Mouse (Mus musculus): Measurements from ENCODE around the gene Ptp4a2. TPM values are rescaled to one million over a fixed set of nuclear protein-coding genes. Genes with fewer than 3 reads are reported as not detected.
"Not testable (repeated sequence)": the region's sequence is repeated elsewhere in the genome, so short reads cannot be mapped to it uniquely, and the experiment has no call there.

The Ptp4a2 gene
- 100 to 1,000 TPM; 196 to 239 (median 228) TPM for total RNA-seq (2022)

GRCm38 (mm10) chr4:129810798-129811604 is at the start of gene Ptp4a2:
Gene Ptp4a2 (plus strand): TSS chr4:129811219.
- DNase-seq (ENCODE audit: low spot score) = peak; percentile 55

DNA sequence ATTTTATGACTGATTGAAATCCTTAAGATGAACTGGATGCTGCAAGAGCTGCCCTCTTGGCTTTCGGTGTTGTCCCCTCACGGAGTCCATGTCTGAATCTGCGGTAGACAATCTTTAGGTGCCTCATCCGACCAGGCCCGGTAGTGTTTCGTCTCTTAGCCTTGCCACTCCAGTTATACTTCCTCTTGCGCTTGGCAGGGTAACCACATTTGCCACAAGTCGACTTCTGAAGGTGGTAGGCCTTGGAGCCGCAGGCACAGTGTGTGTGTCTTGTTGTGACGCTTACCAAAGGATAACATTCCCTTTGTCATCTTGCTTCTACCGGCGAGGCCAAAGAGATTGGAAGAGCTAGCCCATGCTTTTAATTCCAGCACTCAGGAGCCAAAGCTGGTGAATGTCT is 49.4 kb upstream of the Ptp4a2 start:
- DNase-seq (ENCODE audit: low spot score) = no peak

- not testable (repeated sequence) for DNase-seq (ENCODE audit: low spot score)
Observed at GRCm38 (mm10) chr4:129762496-129762895, 48.5 kb upstream of the Ptp4a2 start.

DNA sequence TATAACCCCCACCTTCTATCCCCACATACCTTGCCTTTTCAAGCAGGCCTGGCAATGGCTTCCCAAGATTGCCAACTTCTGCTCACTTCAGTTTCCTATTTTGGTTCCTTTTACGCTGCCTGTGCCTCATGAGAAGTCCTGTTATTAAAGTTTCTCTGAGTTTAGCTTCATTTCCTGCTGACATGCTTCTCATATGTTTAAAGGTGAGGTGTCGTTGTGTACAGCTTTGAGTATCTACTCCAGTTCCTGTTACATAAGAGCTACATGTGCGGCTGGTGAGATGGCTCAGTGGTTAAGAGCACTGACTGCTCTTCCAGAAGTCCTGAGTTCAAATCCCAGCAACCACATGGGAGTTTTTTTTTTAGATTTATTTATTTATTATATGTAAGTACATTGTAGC is 45.7 kb upstream of the Ptp4a2 start:
- no peak for DNase-seq (ENCODE audit: low spot score)

DNA sequence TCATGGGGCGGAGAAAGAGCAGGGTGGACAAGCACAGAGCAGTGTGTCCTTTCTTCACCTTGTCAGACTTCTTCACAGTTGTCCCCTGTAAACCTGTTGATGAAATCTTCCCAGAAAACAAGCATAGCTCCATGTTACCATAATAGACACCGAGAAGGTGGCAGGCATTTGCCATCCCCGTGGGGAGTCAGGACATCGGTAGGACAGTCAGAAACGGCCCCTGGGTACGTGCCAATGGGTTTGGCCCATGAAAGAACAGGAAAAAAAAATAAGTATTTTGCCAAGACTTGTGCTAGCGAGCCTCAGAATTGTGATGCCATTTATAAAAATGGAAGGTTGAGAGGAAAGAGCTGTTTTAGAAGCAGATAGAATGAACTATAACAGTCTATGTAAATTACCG is 43.2 kb upstream of the Ptp4a2 start:
- no peak for DNase-seq (ENCODE audit: low spot score)

- not testable (repeated sequence) for DNase-seq (ENCODE audit: low spot score)
Observed at GRCm38 (mm10) chr4:129768742-129769141, 42.3 kb upstream of the Ptp4a2 start.

DNA sequence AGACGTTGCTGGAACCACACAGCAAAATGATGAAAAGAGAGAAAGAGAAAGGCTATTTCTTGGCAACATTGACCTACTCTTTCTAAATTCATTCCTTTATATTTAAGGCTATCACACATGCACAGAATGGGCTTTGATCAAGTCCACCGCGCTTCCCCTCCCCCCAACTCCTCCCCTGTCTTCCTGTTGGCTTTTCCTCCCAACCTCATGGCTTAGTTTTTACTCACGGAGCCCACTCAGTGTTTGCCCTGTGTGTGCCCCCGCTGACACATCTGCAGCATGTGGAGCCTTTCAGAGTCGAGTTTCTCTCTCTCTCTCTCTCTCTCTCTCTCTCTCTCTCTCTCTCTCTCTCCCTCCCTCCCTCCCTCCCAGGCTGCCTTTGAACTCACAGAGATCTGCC is 40.4 kb upstream of the Ptp4a2 start:
- DNase-seq (ENCODE audit: low spot score) = no peak

DNA sequence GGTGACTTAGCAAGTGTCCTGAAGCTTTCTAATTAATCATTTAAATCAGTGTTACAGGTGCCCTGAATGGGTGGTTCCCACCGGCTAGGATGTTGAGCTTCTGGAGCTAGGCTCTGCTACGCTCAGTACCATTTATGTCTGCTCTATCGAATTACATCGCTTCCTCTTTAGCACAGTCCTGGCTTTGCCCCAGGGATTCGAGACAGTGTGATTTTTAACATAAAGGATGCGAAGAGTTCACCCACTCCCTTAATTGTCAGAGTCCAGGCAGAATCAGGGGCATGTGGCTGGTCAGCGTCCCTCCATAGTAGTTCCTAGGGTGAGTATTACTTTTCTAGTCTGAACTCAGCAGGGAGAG is 39.7 kb upstream of the Ptp4a2 start:
- DNase-seq (ENCODE audit: low spot score) = no peak

GRCm38 (mm10) chr4:129771672-129772521 is 39.1 kb upstream of the Ptp4a2 start:
- DNase-seq (ENCODE audit: low spot score) = no peak

DNA sequence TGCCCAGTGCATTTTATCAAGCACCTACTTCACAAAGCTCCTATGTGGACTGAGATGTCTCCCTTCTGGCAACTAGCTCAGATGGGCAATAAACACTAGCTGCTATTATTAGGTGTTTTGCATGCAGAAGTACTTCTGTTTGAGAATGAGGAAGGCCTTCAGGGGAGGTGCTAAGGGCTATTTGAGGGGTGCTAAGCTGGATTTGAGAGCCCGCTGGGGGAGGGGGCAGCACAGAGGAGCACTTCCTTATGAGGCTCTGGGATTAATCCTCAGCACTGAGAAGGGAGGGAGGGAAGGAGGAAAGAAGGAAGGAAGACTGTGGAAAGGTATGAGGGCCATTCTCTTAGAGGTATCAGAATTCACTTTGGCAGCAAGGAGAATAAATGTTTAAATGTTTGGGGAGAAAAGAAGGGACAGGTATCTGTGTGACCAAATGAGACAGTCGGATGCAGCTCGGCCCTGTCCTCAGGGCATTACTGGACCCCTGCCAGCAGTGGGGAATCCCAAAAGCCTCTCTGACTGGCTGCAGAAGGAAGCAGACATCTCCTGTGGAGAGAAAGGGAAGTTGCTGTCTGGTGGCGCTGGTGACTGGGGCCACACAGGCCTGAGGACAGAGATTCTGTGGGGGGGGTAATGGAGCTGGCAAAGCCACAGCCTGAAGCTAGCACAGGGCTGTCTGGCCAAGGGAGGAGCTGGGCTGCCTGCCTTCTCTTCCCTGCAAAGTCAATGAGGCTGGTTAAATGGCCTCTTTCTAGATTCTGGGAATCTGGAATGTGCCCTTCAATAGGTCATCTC is 28.9 kb upstream of the Ptp4a2 start:
- peak; percentile 24 for DNase-seq (ENCODE audit: low spot score)

- no peak for DNase-seq (ENCODE audit: low spot score)
Observed at GRCm38 (mm10) chr4:129782857-129783331, 28.1 kb upstream of the Ptp4a2 start.

GRCm38 (mm10) chr4:129783506-129783905 is 27.5 kb upstream of the Ptp4a2 start:
- DNase-seq (ENCODE audit: low spot score) = no peak

DNA sequence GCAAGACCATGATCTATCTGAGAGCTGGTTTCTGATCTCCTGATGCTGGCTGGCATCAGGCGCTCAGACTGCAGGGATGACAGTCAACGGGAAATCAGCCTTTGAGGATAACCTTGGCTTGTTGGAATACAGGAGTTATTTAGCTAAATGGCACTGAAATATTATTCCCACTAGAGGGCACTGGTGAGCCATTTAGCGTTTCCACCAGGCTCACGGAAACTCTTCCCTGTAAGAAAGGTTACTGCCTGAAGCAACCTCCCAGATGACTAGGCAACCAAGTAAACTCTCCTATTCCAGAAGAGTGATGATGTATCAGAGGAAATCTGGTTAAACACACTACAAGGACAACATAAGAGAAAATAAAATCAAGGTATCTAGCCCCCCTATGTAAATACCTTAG is 25.8 kb upstream of the Ptp4a2 start:
- peak; percentile 88 for DNase-seq (ENCODE audit: low spot score)

GRCm38 (mm10) chr4:129788693-129789092 is 22.3 kb upstream of the Ptp4a2 start:
- no peak for DNase-seq (ENCODE audit: low spot score)

DNA sequence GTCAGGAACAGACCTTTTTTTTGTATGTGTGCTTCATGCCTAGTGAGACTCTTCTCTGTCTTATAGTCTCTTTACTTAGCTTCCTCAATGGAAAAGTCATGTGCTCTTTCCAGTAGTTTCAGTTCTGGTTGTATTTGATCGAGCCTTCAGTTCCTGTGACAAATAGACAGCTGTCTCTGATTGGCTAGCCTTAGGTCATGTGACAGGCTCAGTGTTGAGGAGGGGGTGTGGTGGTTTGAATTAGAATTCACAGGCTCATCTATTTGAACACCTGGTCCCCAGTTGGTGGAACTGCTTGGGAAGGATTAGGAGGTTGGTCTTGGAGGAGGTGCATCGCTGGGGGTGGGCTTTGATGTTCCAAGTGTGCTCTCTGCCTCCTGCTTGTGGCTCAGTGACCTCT is 21.4 kb upstream of the Ptp4a2 start:
- no peak for DNase-seq (ENCODE audit: low spot score)

DNA sequence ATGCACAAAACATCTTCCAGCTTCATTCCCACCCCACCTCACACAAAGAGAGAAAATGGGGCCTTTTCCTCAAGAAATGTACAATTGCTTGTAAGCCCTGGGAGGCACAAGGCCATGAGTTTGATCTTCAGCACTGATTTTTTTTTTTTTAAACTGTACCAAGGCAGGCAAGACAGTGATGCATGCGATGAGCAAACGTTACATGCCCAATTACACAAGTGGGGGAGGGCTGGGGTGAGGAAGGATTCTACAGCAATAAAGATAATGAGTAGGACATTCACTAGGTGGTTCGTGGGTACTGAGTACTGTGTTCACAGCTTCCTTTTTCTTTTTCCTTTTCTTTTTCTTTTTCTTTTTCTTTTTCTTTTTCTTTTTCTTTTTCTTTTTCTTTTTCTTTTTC is 20.5 kb upstream of the Ptp4a2 start:
- DNase-seq (ENCODE audit: low spot score) = no peak

DNA sequence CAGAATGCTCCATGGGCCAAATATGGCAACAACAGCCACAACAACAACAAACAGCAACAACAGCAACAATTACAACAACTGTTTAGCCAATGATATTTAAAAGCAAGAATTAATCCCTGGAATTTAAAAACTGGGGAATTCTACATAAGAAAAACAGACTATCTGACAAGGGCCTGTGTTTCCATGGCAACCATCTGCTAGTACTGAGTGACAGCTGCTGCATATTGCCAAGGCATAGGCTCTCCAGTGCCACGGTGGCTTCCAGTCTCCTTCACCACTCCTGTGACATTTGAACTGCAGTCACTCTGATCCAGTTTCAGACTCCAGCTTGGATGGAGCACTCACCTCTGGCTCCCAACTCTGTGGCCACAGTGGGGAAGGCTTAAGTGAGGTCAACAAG is 19.6 kb upstream of the Ptp4a2 start:
- DNase-seq (ENCODE audit: low spot score) = no peak

DNA sequence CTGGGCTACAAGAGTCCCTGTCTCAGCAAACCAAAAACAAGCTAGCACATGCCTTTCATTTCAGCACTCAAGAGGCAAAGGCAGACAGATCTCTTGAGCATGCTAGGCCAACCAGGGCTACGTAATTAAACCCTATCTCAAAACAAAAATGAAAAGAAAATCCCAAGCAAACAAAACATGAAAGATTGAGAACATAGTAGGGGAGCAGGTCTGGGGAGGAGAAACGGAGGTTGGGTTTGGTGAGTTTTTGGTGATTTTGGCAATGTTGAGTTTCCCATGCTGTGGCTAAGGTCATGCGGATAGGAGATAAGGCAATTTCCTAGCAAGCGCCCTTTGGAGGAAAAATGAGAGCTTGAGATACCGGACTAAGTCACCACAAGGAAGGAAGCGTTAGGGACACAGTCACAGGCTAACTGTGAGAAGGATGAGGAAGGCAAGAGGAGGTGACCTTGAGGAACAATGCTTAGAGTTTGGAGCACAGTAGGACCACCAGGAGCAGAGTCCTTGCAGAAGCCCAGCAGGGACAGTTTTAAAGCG is 18.3 kb upstream of the Ptp4a2 start:
- DNase-seq (ENCODE audit: low spot score) = no peak

DNA sequence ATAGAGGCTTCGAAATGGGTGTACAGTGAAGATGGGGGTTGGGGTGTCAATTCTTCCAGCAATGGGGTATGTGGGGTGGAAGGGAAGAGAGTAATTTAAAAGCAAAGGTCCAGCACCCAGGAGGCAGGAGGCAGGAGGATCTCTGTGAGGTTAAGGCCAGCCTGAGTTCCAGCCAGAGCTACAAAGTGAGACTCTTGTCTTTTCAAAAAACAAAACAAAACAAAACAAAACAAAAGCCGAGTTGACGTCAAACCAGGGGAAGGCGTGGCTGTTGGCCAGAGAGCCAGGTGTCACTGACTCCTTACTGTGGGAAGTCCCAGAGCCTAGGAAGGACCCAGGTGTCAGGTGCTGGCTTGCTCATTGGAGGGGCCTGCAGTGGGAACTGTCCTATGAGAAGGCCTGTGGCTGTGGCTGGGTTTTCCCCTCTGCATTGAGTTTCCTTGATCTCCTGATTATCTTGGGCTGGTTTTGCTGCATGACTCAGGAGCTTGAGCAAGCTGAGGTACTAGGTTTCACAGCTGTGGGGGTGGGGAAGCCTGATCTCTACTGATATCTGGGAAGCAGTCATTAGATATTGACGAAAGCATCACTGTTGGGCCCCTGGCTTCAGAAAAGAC is 17.2 kb upstream of the Ptp4a2 start:
- DNase-seq (ENCODE audit: low spot score) = no peak

GRCm38 (mm10) chr4:129795151-129795860 is 15.7 kb upstream of the Ptp4a2 start:
- peak; percentile 61 for DNase-seq (ENCODE audit: low spot score)

GRCm38 (mm10) chr4:129795861-129796260 is 15.2 kb upstream of the Ptp4a2 start:
- DNase-seq (ENCODE audit: low spot score) = no peak
